Mouse (Mus musculus) kidney, postnatal 10 days (tissue): ENCODE data around the gene Olfr524.

Experiments used
- DNase-seq: peaks from one replicate; pipeline ENCODE4 v3.0.0; 2021; ENCODE audit warnings: mixed read lengths

Gene Olfr524

DNA sequence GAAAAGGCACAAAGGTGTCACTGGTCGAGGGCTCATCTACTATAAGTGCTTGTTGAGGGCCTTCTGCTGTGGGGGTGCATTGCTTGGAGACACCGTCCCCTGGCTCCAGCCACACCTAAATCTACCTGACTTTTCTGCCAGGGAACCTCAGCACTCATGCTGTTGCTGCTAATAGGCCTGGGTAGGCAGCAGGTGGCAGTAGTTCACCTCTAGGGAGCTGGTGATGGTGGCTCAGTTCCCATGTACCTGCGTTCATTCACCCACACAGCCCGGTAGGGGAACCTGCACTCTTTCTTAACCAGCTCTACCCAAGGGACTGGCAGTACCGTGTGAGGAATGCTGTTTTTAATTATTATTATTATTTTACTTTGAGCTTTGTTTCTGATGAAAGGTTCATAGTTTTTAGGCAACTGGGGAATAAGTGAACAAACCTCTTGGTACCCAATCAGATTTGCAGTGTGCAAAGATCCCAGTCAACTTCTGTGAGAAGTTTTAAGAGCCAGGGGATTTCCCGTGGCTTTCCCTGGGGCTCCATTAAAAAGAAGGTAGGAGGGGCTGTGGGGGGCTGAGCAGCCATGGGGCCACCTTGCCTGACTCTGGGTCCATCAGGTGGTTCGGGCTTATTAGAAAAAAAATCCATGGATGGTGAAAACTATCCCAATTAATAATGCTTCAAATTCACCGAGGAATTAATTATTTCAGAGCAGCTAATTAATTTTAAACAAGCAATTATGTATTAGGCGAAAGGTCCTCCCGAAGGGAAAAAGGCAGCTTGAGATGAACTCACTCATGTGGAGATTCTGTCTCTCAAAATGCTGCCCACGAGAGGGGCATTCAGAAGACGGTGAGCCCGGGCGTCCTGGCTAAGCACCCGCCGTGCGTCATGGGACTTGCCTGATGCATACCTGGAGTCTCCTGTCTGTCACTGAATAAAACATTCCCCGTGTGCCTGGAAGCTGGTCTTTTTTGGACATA is 18.8 kb downstream of the Olfr524 start:
- DNase-seq = peak; percentile 58

DNA sequence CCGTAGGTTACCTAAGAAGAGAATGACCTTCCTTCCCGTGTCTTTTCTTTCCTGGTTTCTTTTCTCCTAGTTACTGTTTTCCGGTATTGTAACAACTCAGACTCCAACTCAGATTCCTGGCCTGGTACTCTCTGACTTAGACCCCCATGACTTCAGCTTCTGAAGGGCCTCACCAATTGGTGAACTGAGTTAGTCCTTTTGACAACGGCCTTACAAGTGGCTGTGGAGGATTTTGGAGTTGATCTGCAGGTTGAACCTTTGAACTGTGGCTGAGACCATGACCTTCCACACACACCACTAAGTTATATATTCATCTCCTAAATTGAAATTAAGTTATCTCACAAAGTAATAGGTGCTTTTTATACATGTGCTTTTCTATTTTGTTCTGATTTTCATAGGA is 21.6 kb downstream of the Olfr524 start:
- no peak for DNase-seq

DNA sequence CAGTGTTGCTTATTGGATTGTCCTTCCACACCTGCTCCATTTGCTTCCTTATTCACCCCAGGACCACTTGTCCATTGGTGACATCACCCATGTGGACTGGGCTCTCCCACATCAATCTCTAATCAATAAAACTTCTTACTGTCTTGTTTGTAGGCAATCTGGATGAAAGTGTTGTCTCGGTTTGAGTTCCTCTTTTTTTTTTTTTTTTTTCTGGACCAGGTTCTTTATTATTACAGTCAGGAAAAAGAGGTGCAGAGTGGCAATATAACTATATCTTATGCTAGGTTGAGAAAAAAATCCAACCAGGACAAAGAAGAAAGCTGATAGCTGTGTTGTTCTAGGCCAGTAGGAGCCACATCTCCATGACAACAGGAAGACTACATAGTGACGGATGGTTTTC is 25.1 kb downstream of the Olfr524 start:
- DNase-seq = no peak

DNA sequence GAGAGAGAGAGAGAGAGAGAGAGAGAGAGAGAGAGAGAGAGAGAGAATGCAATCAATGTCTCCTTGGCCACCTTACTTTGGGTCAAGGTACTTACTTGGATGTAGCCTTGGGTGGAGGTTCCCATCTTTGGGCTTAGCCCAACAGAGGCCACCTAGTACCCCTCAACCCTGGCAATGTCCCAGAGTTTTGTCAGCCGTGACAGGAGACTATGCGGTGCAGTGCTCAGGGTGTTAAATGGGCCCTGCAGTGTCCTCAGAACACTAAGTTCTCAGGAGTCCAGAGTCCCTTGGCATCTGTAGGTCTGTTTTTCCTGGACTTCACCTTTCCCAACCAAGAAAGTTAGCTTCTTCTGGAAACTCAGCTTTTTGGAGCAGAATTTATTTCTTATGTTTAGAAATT is 26.6 kb downstream of the Olfr524 start:
- DNase-seq = peak; percentile 9

DNA sequence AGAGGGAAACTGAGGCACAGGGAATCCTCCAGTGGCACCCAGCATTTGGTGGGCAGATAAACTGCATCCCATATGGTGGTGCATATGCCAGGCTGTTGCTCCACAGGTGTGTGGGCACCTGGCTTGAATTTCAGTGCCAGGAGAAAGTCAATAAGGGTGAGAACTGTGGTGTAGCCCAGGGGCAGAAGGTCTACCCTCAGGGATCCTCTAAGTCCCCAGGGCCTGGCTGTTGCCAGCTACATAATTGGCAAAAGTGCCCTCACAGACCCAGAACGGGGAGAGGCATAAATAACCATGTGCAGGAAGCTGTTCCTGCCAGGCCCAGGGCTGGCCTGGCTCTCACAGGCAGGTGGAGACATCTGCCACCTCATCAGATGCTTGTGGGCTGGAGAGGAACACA is 32.8 kb downstream of the Olfr524 start, which contains the start of gene Olfr523:
TSS of gene Olfr523 (plus strand) at position 282 of the 400 bp plus-strand sequence.
- no peak for DNase-seq

DNA sequence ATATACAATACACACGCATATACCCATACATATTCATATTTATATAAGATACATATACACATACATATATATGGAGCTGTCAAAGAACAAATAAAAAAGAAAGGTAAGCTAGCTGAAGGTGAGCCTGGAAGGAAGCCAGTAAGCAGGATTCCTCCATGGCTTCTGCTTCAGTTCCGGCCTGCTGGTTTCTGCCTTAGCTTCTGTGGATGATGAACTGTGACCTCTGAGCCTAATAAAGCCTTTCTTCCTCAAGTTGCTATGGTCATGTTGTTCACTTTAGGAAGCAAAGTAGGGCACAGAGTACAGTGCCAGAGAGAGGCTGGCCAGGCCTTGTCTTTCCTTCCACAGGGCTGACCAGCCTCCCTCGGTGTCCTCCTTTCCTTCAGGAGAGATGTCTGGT is 34.9 kb downstream of the Olfr524 start:
- DNase-seq = no peak

DNA sequence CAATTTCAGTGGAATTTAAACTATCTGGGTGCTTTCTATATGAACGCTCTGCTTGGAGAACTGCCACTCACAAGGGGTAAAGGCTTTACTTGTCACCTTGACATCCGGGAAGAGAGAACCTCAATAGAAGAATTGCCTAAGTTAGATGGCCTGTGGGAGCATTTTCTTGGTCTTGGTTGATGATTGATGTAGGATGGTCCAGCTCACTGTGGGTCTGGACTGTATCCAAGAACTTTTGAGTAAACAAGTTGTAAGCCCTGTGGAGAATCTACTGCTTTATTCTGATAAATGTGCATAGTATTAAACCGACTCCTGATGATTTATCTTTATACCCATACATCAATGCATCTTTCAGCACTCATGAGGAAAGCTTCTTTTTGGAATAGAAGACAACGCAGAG is 36.4 kb downstream of the Olfr524 start:
- DNase-seq = no peak

DNA sequence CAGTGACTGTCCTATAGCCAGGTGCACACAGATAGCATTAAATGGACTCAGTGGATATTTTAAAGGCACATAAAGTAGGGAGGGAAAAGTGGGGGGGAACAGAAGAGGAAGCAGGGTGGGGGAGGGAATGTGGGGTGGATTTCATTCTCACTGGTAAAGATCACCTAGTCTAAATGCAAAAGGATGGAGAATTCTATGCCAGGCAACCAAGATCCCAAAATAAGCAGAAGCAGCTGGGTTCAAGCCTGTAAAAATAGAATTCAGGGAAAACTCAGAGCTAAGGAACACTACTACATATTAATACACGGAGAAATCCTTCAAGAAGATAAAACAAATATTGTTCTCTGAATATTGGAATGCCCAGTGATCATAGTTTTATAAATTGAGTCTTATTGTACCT is 37.8 kb downstream of the Olfr524 start:
- DNase-seq = no peak

DNA sequence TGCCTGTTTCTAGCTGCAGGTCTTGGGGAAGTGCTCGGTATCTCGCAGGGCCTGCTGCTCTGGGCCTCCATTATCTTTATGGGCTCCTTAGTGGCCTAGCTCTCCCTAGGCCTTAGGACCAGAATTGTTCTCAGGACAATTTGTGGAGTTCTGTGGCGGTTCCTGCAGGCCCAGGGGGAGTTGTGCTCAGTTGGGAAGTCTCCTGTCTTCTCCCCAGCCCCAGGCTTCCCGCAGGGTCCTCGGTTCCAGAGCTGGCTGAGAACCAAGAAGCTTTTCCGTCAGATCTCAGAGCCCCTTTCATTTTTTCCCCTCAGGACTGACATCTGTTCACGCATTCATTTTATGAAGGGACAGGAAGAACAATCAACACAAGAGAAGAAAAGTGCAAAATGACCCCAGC is 41.1 kb downstream of the Olfr524 start, which contains the start of gene Olfr522:
TSS of gene Olfr522 (minus strand) at position 101 of the 400 bp plus-strand sequence.
- DNase-seq = no peak

DNA sequence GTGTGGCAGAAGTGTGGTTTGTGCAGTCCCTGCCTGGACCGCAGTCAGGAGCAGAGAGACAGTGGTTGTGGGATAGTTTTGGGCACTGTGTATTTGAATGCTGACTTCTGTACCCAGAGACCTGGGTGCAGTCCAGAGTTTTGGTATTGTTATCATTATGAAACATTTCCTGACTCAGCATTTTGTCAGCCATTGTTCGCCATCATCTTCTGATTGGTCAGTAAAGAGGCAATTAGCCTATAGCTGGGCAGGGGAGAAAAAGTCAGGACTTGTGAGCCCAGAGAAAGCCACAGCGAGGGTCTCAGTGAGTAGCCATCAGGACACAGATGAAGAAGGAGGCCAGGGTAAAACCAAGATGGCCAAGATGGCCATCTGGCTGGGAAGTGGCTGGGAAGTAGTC is 45.4 kb downstream of the Olfr524 start:
- no peak for DNase-seq

DNA sequence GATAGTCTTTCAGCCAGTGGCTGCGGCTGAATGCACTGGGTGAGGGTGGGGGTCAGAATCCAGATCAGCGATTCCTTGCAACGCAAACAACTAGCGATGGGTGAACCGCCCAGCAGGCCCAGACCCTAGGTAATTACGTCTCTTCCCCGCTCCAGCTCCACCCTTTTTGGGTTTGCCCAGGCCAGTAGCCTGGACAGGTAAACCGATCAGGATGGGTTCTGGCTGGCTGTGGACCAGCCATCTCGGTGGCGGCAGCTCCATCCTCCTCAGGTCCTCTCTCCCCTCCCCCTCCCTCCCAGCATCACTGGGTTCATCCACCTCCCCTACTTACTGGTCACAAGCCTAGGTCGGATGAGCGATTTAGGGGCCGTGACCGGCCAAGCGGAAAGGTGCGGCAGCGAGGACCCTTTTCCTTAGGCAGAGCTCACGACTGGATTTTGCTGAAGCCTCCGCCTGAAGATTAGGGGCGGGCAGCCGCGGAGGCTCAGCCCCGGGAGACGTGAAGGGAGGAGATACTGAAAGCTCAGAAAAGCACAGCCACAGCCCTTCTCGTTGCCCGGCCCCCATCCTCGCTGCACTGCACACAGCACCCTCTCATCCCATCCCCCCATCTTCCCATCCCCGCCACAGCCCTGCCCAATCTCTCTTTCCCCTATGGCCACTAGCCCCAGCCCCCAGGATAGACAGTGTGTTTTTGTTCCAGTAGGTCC is 51.4 kb downstream of the Olfr524 start, which contains the start of gene Sprn:
TSS of gene Sprn (minus strand) at position 660 of the 710 bp plus-strand sequence.
- no peak for DNase-seq

DNA sequence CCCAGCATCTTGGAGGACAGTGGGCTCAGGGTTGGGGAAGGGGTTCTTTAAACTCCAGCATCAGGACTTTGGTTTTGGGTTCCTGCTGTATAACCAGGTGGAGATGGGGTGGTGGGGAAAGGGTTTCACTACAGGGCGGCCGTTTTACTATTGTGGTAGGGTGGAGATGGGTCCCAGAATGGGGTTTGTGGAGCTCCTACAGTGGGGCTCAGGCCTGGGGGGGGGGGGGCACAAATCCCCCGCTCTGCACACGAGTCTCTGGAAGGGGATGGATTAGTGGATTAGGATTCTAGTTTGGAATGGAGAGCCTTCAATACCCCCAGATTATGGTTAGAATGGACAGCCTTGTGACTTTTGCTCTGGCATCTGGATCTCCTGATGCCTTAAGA is 51.9 kb downstream of the Olfr524 start:
- no peak for DNase-seq

DNA sequence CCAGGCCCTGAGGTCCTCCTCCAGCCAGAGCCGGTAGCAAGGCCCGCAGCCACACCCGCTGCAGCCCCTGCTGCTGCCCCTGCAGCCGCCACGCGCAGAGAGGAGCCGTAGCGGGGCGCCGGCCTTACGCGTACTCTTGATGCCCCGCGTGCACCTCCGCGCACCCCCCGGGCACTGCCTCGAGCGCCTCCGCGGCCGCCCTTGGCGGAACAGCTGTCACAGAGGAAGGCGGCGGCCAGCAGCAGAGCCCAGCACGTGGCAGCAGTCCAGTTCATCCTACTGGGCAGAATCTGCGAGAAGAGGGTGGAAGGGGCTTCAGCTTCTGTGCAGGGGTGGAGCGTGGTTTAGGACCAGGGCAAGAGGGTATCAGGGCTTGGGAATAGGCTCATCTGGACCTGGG is 52.4 kb downstream of the Olfr524 start:
- DNase-seq = peak; percentile 39
